Mouse (Mus musculus) kidney, adult 18-20 months (tissue): ENCODE data around the gene Igfbp5.
A peak's percentile ranks its signal among the peaks of the same experiment; 100 is the strongest.

ENCODE experiments used
- DNase-seq: peaks from one replicate; pipeline ENCODE4 v3.0.0; 2021

Gene Igfbp5

DNA sequence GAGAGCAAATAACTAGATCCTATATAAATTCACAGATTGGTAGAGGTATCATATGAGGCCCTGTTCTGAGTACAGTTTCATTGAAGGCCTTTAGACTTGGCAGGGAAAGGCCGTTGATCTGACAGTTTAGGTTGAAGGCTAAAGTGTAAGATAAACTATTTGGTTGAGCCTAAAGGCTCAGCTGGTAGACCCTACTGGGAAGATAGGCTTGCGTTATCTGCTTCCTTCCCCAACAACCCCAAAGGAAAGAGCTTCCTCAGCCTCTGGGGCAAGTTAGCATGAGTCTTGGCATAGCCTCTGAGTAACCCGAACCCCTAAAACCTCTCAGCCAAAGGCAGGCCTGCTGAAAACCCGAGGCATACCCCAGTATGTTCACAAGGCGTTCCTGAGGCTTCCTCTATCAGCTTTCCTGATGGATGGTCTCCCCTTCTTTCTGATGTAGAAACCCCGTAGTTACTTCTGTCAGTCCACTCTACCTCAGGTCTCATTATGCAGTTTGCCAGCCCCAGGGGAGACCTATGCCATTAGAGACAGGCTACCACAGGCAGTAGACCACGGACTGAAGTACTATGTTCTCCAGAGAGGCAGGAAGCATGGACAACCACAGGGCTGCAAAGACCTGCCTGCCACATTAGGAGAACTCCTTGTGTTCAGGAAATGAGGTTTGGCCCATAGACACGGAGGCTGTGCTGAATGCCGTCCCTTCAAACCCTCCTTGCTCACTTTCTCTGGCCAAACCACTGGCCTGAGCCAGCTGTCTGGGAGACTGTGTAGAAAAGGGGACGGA is 6.1 kb downstream of the Igfbp5 start:
- no peak for DNase-seq

DNA sequence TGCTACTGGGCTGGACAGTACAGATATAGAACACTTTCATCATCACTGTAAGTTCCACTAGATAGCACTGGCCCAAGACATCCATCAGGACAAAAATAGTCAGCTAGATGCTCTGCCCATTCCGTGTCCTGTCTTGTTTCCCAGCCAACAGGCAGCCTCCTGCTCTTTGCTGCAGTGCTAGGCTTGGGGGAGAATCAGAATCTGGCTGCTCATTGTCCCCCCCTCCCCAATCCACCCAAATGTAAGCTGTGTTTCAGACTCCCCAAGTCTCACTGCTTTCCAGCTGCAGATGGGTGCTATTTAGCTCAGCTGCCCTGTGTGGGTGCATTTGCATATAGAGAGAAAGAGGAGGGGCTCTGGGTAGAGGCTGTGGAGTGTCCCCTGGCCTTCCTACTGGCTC is 7.3 kb downstream of the Igfbp5 start:
- DNase-seq: no peak

DNA sequence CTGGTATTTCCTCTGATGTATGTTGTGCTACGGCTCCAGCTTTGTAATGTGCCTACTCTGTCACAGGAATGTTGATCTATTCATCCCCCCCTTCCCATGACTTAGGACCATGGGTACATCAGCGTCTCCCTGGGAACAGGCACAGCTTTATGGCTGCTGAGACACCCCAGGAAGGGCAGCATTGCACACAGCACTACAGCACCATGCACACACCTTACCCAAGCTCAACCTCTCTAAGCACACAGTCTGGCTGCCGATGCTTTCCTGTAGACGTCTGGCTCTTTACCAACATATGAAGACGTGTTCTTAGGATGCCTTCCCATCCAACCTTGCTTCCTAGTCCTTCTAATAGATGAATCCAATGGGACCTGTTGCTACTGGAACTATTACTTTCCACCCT is 8.3 kb downstream of the Igfbp5 start:
- DNase-seq: no peak

DNA sequence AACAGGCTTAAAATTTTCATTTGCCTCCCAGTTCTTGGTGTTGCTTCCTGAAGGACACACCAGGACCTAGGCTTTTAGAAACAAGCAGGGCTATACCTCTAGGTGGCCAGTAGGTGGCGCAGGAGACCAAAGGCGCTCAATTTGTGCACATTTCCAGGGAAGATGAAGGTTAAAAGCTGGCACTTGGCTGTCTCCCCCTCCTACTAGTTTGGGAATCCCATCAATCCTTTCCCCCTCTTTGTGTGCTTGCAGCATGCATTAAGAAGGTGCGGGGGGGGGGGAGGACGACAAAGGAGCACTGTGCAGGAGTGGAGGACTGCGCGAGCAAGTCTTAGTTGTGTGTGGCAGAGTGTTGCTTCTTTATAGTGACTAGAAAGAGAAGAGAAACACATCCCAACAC is 8.8 kb downstream of the Igfbp5 start:
- peak; percentile 80 for DNase-seq

DNA sequence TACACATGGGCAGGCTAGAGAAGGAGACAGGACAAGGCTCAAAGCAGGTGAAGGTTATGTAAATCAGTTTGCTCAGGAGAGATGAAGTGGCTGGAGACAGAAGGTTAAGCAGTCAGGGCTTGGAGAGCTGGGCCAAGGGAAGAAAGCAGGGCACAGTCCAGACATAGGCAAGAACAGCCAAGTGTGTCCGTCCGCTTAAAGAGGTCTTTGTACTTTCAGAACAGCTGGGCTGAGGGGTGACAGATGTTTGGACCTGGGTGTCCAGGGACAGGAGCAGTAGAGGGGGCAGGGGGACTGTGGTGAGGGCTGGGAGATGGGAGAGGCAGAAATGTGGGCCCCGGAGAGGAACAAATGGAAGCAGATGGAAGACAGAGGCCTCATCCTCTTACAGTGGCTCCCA is 10.4 kb downstream of the Igfbp5 start:
- DNase-seq: no peak

DNA sequence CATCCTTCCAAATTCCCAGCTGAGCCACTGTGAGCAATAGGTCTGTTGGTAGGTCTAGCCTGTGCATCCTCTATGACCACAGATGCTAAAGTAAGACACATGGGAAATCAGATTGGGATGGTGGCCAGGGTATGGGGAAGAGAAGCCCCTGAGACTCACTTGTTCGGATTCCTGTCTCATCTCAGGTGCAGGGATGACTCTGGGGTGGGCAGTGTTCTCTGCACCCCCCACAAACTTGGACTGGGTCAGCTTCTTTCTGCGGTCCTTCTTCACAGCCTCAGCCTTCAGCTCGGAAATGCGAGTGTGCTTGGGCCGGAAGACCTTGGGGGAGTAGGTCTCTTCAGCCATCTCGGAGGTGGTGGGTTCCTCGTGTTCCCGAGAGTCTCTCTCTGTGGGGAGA is 11.0 kb downstream of the Igfbp5 start:
- DNase-seq: no peak

DNA sequence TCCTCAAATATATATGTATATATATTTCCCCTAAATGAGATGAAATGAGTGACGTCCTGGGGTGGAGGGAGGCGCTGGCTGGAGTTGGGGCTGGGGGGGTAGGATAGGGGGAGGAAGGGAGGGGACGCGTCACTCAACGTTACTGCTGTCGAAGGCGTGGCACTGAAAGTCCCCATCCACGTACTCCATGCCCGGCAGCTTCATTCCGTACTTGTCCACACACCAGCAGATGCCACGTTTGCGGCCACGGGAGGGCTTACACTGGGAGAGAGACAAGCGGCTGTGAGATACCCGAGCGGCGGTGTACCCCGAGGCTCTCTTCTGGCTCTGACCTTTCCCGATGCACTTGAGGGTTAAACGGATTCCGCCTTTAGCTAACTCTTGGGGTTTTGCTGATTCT is 12.4 kb downstream of the Igfbp5 start:
- DNase-seq: no peak

DNA sequence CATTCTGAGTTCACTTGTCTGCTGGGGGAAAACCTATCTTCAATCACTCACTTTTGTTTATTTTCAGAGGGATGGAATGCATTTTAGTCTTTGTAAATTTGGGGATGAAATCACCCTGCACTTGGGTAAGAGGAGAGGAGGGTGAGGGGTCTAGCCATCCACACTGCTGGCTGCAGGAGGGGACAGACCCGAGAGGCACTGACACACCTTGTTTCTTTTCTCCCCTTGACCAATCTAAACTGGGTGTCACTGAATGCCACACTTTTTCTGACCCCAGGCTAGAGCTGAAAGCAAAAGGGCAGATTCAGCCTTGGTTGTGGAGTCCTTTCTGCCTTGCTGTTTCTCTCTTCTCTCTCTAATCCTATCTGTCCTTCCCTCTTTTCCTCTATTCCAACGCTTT is 13.0 kb downstream of the Igfbp5 start:
- no peak for DNase-seq

DNA sequence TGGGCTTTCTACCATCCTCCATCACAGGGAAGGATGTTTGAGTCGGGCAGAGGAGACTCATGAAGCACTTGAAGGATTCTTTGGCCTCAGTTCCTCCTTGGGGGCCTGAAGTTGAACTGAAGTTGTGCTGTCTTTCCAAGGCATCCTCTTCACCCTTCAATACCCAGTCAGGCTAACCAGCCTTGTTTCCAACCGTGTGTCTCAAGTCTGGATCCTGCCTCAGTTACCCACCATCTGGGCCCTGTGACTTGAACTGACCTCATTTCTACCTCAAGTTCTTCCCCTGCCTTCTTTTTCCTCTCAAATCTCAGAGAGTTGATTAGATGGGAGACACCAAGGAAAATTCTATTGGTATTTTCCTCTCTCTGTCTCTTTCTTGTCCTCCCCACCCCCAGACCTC is 14.2 kb downstream of the Igfbp5 start:
- DNase-seq: no peak

DNA sequence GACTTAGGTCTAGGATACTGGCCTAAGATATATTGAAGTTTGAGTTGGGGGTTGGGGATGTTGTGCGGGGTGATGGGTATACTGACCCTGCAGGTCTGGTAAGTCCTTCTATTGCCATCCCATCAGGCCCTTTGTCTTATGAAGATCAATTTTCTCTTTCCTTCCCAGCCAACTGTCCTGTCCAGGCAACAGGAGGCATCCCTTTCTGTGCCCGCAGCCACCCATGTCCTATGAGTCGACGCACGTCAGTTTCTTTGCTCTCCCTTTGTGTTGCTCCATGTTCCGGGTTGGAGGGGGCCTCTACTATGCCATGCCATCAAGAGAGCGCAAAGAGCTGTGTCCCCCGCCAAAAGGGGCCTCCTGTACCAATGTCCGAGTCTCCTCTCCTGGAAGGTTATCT is 14.7 kb downstream of the Igfbp5 start:
- DNase-seq: no peak

DNA sequence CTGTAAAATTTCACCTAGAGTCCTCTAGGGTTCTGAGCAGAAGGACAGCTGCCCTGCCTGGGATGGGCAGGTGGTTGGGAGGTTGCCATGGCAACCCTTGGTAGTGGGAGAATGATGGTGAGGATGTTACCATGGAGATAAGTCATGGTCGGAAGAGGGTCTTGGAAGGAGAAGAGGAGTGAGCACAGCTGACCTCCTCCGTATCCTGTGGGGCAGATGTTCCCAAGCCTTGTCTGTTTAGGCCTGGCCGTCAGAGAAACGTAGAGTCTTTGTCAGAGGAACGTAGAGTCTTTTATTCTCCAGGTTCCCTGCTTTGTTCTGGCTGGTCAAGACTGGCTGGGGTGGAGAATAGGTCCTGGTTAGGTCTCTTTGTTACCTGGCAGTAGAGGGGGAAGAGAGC is 15.8 kb downstream of the Igfbp5 start:
- no peak for DNase-seq

DNA sequence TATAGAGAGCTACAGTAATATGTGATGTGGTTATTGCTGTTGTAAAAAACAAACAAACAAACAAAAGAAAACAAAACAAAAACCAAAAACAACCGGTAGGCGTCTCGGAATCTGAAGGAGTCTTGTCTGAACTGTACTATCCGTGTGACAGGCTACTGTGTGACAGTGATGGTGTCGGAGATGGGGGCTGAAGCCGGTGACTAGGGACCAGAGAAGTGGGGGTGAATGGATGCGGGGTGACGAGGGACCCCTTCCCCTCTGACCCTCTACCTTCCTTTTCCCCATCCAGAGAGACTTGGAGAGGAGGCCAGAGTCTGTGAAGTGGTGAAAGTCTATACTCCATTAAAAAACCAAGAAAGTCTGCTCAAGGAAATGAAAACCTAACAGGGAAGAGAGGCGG is 16.4 kb downstream of the Igfbp5 start:
- DNase-seq: no peak

DNA sequence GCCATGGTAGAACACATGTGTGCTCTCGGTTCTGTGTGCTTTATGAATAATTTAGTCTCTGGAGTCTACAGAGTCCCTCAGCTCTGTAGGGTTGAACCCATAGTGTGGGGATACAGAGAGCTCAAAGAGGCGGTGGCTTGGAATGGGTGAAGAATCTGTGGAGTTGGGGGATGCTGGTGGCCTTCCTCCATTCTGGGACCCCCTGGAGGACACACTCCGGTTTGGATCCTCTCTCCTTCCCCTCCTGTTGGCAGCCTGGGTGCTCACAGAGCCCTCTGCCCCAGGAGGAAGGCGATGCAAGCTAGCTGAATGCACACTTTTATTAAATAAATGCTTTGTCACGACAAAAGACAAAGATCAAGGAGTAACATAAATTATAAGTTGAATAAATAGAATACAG is 17.1 kb downstream of the Igfbp5 start:
- DNase-seq: no peak

DNA sequence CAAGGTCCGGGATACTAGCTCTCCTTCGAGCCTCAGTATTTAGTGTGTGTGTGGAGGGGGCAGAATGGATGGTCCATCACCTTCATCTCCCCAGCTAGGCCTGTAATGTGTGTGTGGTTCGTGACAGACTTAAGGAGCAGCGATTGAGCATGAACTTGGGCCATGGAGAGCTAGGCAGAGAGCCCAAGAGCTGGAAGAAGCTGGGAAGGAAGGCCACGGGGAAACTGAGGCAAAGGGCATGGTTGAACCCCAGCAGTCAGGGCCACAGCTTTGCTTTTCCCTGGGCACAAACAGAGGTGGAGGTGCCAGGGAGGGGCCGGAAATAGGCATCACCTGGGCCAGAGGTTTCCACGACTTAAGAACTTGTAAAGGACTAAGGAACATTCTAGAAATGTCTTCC is 17.5 kb downstream of the Igfbp5 start:
- no peak for DNase-seq

DNA sequence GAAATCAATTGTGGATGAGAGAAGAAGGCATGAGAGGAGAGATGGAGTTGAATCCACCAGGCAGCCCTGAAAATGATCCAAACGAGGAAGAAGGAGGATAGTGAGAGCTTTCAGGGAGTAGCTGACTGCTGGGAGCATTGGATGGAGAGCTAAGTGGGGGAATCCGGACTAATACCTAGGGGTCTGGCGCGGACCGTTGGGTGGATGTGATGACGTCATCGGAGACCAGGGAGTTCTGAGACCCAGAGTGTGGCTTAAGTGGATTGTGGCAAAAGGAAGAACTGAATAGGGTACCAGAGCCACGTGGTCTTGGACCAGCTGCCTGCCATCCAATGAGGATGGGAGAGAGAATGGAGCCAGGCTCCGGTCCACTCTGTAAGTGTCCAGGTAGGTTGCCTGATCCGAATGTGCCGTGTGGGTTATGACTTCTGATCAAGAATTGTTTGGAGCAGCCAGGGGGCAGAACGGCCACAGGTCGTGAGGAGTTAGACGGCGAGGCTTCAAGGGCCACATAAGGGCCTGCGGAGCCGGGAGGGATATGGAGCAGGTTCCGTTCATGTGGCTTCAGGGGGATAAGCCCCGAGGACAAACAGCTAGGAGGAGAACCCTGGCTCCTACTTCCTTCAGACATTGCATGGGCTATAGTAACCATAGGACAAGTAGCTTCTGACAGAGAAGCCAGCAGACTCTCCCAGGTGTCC is 18.3 kb downstream of the Igfbp5 start:
- DNase-seq: no peak

DNA sequence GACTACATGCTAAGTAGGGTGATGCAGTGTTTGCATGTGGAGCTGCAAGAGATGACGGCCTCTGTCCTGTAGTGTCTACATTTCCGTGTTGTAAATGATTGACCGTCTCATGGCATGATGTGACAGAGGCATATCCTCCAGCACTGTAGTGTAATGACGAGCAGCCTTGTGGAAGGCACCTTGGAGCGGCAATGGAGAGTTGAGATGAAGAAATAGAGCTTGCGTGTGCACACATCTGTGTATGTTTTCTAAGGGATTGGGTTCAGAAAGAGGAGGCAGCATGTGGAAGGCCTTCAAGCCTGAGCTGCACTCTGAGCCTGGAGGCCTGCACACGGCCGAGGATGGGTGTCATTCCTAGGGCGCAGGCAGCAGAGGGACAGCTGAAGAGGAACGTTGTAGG is 19.0 kb downstream of the Igfbp5 start:
- DNase-seq: no peak

DNA sequence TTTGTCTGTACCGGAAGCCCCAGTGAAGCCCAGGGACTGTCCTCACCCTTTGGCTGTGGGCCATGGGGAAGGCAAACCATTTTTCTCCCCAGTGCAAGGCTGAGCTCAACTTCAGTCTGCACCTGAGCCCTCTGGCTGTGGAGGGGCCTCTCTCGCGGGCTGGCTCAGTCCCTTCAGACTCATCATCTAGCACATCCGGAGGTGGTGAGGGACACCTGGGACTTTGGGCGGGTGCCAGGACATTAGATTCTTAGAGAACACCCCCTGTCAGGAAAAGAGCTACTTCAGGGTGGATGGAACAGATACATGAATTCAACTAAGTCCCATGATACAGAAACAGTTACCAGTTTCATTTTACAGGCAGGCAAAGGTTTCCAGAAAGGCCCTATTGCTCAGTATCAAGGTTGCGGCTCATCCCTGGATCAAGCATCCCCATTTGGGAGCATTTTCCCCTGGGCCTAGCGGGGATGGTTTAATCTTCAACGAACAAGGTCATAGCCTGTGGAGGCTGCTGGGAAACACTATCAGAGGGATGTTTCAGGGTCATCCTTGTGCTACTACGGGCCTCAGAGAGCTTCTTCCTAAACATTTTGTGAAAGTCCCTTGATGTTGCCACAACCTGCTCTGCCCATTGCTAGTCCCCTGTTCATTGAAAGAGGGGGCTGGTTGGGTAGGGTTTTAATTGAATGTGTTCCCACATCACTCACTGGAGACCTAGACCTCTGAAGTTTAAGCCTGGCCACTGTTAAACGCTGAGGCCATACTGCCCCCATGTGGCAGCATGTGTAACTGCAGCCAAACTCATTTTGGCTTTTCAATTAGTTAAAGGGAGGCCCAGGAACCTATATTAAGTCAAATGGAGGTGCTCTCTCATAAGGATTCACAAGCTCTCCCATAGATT is 20.1 kb downstream of the Igfbp5 start:
- DNase-seq: peak; percentile 61

DNA sequence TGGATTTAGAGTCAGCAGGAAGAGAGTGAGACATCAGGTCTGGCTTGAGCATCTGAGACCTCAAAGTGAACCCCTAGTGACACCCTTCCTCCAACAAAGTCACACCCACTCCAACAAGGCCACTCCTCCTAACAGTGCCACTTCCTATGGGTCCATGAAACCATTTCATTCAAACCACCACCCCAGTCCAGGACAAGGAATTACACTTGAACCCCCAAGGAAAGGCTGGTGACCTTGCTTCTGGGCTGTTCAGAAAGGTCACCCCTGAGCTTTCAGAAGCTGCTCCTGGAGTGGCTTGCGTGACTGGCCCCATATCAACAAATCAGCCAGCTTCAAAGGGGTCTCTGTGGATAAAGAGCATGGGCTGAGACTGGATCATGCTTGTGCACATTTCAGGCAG is 20.9 kb downstream of the Igfbp5 start:
- DNase-seq: no peak

DNA sequence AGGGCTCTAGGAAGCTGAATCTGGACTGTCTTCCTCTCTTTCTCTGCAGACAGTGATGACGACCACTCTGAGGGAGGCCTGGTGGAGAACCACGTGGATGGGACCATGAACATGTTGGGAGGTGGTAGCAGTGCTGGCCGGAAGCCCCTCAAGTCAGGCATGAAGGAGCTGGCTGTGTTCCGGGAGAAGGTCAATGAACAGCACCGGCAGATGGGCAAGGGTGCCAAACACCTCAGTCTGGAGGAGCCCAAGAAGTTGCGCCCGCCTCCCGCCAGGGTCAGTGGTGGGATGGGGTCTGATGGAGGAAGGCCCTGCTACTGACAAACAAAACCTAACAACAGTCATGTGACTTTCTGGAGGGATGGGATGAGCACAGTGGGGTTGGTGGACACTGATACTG is 25.6 kb downstream of the Igfbp5 start:
- no peak for DNase-seq

DNA sequence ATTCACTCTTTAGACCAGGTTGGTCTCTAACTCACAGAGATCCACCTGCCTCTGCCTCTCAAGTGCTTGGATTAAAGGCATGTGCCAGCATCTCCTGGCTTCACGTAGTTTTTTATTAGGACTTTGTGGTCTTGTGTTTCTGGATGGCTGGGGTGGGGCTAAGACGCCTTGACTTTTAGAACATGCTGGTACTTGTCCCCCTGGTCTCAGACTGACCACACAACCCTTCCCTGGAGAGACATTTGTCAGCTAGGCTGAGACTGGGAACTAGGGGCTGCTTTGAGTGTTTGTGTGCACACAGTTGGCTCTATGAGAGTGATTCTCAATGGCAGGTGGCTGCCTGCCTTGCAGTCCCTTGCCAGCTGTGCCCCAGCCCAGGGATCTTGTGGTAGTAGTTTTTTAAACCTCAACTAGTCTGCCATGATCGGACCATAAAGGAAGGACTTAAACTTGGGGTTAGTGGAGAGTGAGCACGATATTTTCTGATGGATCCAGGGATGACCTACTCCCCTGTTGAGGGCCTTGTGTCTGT is 26.8 kb downstream of the Igfbp5 start:
- DNase-seq: no peak

DNA sequence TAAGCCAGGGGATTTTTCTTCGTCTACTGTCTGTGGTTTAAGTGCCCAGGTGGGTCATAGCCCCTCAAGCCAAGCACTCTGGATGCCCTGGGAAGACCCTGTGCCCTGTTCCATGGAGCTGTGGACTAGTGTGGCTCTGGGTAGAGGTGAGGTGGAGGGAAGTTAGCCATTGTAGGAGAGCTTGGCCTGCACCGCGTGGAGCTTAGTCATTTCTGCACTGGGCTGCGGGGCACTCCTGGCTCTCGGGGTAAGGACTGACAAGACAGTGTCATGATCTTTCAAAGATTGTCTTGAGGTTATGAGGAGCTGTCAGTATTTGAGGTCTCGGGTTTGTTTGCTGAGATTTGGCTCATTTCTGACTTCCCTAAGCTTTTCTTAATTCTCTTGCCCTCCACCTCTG is 30.0 kb downstream of the Igfbp5 start:
- no peak for DNase-seq

DNA sequence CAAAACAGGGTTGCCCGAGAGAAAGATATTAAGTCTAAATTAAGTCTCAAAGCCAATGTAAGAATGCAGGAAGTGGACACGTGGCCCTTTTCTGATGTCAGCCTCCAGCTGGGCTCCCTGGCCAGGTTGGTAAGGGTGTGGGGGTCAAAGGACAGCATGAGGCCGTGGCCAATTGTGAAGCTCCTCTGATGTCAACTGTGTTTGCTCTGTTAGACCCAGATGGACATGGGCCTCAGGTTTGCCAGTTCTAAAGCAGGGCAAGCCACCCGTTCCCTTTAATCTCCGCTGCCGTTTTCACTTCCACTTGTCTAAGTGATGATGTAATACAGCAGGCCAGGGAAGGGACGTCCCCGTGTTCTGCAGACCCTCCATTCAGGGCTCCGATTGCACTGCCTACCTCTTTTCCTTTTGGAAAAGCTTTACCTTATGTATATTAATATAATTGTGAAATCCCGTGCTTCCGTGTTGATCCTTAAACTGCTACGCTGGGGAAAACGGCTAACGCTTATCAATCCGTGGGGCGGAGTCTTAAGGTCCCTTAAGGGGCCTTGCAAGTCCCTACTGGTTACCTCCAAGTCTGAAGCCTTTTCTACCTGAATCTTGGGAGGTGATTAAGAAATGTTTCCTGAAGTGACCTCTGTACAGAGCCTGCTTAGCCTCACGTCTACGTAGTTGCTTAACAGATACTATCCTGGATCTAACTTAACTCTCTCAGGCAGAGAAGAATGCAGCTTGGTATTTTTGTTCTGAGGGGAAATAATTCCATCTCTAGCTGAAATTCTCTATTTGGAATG is 31.8 kb downstream of the Igfbp5 start:
- DNase-seq: no peak

DNA sequence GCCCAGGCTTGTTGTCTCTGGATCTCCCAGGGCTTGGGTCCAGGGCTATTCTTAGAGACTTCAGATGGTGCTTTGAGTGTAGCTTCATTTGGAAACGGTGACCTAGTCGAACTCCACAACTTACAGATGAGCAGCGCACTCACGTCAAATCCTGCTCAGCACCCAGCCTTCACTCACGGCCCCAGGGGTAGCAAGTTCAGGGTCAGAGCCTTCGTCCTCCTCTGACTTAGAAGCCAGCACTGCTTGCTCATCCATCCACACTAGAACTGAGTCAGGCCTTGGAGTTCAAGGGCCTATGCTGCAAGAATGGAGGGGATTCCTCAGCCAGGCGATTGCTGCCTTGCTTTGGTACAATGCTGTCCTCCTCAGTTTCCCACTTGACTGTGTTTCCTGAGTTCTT is 34.9 kb downstream of the Igfbp5 start:
- DNase-seq: no peak
